Mouse (Mus musculus): ENCODE results near the gene Echs1.

The Echs1 gene

DNA sequence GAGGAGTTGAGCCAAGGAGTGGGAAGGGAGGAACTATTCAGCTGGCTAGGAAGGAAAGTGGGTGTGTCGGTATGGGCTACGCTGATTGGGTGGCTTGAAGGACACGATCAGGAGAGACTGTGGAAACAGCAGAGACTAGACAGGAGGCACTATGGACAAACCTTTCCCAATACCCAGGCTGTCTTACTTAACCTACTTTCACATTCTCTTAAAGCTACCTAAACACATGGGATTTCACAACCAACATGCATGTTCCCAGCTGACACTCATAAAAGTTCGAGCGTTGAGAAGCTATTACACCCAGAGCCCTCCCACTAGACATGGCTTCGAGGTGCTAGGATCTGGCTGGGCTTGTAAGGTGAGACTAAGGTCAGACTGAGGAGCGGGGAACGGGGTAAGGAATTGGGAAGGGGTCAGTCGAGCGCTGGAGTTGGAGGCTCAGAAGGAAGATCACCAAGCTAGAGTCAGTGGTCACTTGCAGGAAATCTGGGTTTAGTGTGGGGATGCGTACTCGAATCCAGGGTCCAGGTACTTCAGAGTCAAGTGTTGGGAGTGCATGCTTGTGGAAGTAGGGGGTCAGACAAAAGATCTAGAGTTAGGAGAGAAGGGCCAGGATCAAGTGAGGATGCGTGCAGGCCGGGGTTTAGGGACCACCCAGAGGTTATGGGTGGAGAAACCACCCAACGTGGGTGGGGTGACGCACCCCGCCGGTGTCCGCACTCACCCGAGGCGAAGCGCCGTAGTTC, 520 bp downstream of the Echs1 start, which contains the start of gene Paox:
Gene Paox (plus strand): TSS at position 217 of the 746 bp plus-strand sequence.
- DNase-seq, result peak; percentile 31 to 52

DNA sequence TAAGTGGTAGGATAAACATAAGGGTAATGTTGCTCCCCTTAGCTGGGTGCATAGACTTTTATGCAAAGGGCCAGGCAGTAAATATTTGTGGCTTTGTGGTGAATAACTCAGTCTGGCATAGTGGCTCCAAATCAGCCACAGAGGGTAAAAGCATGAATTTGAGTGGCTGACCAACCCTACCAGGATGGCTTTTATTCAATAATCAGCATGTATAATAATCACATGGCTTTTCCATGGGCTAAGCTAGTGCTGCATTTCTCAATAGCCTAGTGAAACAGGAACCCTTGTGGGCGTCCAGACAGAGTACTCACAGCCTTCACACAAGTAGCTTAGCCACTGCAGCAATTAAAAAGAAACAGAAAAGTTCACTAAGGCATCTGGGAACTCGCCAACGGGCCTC, 4.3 kb downstream of the Echs1 start:
- DNase-seq, result no peak

DNA sequence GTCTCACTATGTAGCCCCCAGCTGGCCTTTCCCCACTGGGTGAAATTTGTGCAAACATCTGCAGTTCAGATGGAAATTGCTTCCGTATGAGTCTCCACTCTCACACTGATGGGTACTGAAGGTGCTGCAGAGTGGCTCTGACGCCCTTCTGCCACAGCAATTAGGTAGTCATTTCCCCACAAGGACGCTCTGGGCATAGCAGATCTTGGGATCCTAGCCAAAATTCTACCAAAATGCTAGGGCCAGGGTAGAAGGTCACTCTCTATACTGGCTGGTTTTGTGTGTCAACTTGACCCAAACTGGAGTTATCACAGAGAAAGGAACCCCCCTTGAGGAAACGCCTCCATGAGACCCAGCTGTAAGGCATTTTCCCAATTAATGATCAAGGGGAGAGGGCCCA, 12.3 kb downstream of the Echs1 start:
- DNase-seq, result no peak

DNA sequence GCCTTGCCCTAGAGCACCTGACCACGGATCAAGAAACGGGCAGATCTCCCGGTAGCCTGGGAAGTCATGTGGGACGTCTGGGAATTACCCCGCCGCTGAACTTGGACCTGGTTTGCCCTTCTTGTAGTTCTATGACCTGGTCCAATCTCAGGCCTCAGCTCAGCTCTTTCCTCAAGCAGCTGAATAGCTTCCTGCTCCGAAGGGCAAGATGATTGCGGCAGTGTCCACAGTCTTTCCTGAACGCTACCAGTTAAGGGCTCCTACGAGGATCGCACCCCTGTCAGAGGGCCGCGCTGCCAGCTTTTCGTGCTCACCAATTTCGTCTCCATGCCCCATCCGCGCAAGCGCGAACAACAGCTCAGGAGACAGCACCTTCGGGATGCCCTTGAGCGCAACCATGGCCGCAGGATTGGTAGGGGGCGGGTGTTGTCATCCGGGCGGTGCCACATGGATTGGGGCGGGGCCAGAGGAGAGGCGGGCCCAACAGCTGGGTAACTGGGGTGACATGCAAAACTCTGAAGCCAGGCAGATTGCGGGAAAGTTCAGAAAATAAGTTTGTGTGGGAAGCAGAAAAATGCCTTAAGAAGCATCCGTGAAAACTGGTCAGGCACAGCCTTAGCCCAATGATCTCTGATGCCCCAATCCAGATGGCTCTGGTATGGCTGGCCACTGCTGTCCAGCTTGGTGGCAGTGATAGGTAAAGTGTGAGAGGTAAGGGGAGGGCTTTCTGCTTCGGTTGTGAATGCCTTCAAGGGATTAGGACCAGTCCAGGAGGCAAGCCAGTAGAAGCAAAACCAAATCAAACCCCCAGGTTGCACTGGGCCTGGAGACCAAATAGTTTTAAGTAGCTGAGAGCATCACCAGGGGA, 14.0 kb downstream of the Echs1 start, which contains the start of gene Fuom:
Gene Fuom (minus strand): TSS at position 449 of the 868 bp plus-strand sequence.
- peak; percentile 87 to 89 for DNase-seq

DNA sequence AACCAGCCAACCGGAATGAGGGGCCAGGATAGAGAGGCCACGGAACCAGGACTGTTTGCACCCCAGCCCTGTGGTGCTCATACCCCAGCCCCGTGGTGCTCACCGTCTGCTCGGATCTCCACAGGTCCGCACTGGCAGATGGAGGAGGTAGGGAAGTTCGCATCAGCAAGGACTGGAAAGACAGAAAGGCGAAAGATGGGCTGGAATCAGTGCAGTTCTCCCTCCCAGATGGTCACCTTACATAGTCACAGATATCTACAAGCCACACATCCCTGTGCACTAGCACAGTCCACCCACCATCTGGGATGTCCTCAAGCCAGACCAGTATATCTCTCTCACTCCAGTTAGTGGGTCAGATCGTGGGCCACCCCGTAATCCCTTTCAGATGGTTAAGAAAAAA, 14.8 kb downstream of the Echs1 start:
- peak; percentile 32 to 52 for DNase-seq

DNA sequence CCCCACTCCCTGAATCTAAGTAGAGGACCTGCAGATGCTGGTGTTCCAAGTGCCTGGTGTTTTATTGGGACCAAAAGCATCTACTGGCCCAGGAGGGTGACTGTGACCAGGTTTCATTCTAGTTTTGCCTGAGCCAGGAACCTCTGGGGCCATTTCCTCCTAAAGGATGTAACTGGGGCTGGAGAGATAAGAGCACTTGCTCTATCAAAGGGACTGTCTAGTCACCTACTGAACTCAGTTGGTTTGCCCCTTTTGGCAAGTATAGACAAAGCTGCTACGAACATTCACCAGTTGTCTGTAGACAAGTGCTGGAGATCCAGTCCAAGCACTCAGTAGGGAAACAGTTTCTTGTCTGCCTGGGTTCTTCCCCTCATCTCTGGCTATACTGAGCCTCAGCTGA, 17.8 kb downstream of the Echs1 start:
- no peak for DNase-seq

DNA sequence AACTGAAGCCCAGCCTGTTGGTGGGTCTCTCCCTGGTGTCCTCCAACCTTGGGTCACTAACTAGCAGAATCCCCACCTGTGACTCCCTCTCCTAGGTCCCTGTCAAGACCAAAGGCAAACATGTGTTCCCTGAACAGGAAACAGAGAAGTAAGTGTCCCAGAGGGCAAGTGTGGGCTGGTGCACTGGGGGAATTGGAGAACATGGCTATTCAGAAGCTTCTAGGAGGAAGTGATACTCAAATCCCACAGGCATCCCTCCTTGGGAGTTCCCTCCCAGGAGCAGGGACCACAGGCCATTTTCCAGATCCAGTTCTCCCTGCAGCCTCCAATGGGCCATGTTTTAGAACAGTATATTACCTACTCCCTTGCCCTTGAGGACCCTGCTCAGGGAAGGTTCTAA, 20.2 kb downstream of the Echs1 start:
- no peak for DNase-seq

DNA sequence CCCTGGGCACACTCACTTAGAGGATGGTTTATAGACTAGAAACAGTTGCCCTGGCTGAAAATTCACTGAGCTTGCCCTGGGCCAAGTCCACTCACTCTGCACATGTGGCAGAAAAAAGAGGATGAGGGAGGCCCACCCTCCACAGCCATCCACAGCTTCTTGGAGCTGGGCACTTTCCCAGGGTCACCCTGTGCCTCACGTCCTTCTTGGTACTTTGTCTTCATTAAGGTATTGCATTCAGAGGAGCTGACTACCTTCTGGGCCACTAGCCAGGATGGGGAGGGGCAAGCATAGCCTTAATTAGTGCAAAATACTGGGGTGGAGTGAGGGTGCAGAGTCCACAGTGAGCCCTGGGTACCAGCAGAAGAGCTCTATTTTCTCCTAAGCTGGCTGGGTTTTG, 20.7 kb downstream of the Echs1 start:
- no peak for DNase-seq

DNA sequence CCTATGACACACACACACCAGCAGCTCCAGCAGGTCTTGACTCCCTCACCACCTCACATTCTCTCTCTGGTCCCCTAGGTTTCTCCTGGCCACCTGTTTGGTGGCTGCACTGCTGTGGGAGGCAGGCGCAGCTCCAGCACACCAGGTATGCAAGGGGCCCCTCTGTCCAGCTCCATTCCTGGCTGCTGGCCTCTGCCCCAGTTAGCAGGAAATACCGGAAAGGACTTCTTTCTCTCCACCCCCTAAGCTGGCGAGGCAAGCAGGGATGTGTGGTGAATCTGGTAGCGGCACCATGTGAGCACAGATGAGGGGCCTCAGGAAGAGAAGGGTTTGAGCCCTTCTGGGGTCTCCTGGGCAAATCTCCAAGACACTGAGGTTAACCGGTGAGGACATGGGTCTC, 21.3 kb downstream of the Echs1 start:
- no peak for DNase-seq

DNA sequence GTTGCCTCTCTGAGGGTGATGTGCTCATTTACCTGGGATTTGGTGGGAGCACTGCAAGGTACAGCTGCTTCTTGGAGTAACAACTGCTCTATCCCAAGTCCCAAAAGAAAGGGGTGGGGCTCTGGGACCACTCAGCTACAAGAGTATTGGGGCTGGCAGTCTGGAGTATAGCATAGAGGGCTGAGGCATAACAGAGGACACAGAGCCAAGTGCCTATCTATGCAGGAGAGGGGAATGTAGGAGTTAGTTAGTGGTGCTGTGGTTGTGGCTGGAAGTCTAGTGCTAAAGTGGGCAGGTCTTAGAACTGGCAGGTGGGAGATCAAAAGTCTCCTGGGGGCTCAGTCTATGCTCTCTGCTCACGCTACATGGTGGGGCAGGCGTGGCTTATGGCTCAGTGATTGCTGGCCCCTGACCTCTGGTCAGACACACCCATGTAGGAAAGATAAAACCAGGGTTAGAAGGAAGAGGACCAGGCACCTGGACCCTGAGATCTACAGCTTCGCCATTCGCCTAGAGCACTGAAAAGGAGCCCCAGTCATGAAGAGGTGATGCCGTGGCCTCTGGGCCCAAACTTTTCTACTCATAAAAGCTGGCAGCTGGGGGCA, 23.2 kb downstream of the Echs1 start, which contains the start of gene Prap1:
Gene Prap1 (plus strand): TSS at position 472 of the 605 bp plus-strand sequence.
- DNase-seq, result no peak

DNA sequence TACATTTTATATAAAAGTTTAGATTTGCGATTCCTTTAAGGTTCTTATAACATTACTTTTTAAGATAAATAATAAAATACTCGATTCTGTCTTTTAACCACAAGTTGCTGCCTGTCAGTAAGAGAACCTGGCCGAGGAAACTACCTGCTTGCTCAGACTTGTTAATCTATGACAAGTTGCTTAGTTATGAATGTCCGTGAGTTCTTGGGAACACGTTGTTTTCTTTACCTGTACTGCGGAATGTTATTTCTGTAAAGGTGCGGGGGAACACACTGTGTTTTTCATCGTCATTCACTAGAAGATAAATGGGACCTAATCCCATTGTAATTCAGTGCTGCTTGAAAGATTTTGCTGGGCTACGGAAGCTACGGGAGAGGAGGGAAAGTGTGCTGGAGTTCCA, 25.7 kb downstream of the Echs1 start:
- DNase-seq, result no peak

DNA sequence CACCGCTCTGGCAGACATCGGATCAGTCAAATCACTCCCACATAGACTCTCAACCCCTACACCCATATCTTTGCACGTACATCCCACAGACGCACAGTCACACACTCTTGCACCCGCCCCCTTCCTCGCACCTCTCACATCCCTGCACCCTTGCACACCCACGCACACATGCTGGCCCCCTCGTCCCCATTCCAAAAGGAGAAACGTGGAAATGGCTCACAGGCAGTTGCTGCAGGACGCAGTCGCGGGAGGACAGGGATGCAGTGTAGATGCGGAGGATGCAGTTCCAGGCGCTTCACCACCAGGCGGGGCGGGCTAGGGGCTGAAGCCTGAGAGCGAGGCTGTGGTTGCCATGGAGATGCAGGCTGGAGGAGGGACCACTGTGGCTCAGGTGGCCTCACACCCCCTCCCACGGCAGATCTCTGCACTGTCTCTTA, 34.0 kb downstream of the Echs1 start, which contains the start of gene Caly:
Gene Caly (minus strand): TSS at position 307 of the 437 bp plus-strand sequence.
- peak; percentile 81 to 86 for DNase-seq

DNA sequence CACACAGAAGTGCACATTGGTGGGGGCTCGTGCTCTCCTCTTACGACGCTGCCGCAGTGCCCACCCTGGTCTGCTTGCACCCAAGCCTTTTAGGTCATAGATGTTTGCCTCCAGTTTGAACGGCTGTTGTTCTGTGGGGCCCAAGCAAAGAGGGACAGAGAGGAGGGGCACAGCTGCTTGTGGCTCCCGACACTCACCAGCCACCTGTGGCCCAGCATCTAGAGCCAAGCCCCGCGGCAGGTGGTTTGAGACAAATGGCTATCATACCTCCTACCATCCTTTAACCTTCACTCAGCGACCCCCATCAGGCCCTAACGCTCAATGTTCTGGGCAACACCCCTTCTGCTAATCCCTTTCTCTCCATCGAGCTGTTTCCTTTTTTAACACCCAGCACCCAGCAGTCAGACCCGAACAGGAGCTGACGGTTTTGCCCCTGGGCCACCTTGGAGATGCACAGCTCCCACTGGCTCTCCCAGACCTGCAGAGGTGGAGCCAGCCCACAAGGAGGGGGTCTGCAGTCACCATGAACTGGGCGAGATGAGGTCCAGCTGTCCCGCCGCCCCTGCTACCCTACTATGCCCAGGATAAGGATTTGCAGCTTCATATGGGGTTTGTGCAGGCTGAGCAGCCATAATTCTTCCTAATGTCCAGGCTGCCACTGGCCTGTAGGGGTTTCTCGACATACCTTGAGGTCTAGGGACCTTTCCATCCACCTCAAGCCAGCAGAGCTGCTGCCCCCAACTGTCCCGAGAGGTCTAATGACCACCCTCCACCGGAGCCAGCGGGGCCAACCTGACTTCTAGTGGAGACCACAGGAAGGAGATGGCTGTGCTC, 34.7 kb downstream of the Echs1 start:
- DNase-seq, result peak; percentile 62 to 70

DNA sequence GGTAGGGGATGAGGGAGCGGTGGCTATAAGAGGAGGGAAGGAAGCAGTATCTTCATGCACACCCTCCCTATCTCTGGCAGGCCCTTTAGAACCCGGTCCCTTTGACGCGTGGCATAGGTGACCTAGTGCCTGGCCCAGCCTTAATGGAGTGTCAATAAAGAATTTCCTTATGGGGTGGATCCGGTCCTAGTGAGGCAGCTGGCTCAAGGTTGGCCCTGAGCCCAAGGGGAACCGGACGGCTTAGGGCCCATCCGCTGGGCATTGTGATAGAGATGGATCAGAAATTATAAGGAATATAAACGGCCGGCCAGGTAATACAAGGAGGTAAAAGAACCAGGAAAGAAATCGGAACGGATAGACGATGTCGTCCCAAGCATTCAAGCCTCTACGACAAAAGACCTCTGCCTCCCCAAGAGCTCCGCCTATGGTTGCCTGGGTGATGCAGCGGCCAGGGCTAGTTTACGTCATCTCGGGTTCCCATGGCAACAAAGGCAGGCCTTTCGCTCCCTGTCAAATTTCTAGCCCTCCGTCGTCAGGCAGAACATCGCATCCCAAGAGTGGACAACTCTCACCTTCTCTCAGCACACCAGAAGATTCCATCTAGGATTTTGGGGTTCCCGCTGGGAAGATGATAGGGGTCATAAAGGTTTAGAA, 35.6 kb downstream of the Echs1 start:
- peak; percentile 94 to 98 for DNase-seq

DNA sequence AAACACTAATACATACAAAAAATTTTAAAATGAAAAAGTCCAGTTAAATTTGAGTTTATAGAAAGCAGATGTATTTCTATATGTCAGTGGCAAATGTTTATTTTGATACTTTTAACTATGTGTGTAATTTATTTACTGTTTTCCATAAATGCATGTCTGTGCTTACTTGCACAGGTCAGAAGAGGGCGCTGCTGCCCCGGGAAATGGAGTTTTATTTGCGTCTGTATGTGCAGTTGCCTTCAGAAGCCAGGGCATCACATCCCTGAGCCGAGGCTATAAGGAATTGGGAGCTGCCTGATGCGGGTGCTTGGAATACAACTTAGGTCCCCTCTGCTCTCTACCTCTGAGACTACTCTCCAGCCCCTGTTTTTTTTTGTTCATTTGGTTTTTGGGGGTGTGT, 37.6 kb downstream of the Echs1 start:
- DNase-seq, result peak; percentile 78 to 90

DNA sequence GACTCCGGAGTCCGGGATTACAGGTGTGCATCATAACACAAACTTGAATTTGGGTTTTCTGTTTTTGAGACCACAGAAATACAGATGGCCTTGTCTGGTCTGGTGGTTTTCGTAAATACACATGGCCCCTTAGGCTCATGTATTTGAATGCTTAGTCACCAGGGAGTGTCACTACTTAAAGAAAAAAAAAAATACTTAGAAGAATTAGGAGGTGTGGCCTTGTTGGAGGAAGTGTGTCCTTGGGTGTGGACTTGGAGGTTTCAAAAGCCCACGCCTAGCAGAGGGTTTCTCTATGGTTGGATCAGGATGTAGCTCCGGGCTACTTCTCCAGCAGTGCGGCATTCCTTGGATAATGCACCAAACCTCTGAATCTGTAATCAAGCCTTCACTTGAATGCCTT, 38.6 kb downstream of the Echs1 start:
- no peak for DNase-seq

DNA sequence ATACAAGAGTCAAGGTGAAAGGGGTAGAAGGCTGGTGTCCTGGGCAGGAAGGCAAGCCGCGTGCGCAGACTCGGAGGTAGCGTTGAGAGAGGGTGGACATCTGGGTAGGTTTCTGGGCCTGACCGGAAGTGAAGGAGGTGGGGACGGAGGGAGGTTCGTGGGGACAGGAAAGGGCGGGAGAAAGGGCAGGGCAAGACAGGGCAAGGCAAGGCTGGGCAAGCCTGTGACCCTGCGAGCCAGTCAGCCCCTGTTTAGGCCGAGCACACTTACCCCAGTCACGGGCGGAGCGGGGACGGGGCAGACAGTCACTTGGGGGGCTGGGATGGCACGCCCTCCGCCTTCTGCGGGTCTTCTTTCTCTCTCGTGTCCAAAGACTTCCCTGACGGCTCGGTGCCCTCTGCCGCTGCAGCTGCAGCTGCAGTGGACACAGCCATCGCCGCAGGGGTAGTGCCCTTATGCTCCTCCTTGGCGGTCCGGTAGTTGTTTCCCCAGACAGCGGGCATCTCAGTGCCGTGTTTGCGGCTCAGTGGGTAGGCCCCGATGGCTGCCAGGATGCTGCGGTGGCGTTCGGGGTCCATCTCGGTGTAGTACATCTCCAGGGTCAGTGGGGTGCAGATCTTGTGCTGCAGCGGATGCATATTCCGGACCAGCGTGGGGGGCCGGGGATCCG, 46.1 kb downstream of the Echs1 start:
- no peak for DNase-seq

DNA sequence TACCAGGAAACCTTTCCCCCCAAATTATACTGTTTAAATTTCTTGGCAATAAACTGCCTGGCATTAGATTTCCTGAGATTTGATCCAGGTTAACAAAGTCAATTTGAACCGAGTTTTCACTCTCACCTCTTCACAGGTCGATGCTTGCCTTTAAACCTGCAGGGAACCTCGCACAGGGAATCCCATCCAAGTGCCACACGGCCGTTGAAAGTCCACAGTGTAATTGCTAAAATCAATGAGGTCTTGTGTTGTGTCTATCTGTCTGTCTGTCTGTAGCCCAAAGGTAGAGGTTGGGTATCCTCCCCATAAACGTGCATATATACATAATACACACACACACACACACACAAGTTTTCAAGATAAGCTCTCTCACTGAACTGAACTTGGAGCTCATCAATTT, 48.9 kb downstream of the Echs1 start:
- DNase-seq, result no peak

DNA sequence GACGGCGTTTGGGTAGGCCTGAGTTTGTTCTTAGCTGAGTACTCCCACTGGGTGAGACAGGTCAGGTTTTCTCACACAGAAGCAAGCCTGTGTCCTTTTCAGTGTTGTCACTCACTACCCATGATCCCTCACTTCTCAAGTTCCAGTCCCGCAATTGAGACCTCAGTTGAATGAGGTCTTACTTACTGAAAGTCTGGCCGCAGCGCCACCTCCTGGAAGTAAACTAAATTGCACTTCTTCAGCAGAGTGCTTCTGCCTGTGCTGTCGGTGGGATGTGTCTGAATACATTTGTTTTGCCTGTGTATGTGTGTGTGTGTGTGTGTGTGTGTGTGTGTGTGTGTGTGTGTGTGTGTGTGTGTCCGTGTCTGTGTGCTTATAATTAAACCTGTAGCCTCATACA, 53.2 kb downstream of the Echs1 start:
- peak; percentile 72 to 74 for DNase-seq

DNA sequence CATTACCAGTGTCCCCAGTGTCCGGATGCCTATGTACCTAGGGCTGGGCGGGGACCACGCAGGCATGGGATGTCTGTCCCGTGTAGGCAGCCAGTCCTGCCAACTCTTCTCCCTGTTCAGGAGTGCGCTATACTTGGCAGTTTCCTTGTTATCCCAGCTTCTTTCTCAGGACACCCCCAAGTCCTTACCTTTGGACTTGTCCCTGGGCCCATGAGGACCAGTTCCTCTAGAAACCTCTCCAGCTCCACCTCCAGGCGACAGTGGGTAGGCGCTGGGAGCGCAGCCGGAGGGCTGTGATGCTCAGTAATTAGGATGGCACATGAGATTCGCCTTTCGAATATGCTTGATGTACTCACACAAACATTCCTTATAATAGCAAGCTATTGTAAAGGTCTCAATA, 54.0 kb downstream of the Echs1 start:
- DNase-seq, result peak in 1 of 2 experiments; percentile 34

DNA sequence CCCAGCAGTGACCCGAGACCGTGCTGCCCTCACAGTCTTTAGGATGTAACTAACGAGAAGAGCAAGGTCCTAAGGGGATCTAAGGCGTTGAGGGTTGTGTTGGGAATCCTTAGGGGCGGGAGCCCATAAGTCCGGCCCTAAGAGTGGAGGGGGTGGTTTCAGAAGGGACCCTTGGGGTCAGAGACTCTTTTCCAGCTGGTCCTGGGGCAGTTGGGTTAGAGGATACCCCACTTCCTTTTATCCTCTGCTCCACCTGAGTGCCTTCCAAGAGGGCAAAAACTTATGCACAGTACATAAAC, 54.5 kb downstream of the Echs1 start:
- no peak for DNase-seq

All from cerebellum, adult 18-20 months (tissue).